Mouse (Mus musculus) neural tube, embryonic 11.5 days (tissue): ENCODE data around the gene Dpm3. TPM values are rescaled to one million over a fixed set of nuclear protein-coding genes. Genes with fewer than 3 reads are reported as not detected.

Experiments
- ATAC-seq: fragments of 200-750 bp; cut with Nextera tagmentation; 2 replicates; pipeline ENCODE4 v1.8.0; 2017; ENCODE audit warnings: moderate number of reproducible peaks, mild to moderate bottlenecking, moderate TSS enrichment, moderate library complexity; ENCODE audit not compliant: insufficient read depth, low FRiP score, low TSS enrichment
- DNase-seq: peaks from one replicate; pipeline ENCODE4 v3.0.0-alpha.2; 2015; ENCODE audit warnings: low spot score
- H3K27ac ChIP-seq: fragments of 300-500 bp; sonication (generic); 2 replicates; pipeline ENCODE4 v1.5.1; 2014; ENCODE audit warnings: low read depth, mild to moderate bottlenecking, low read length
- H3K27me3 ChIP-seq: fragments of 300-500 bp; sonication (generic); 2 replicates; pipeline ENCODE4 v1.6.1; 2014; ENCODE audit warnings: mild to moderate bottlenecking, low read length, mixed read lengths; ENCODE audit not compliant: control insufficient read depth, insufficient read depth
- H3K36me3 ChIP-seq: fragments of 300-500 bp; sonication (generic); 2 replicates; pipeline ENCODE4 v1.6.1; 2014; ENCODE audit warnings: mild to moderate bottlenecking, low read length, moderate library complexity, mixed read lengths; ENCODE audit not compliant: control insufficient read depth, insufficient read depth
- H3K4me1 ChIP-seq: fragments of 300-500 bp; sonication (generic); 2 replicates; pipeline ENCODE4 v1.6.1; 2014; ENCODE audit warnings: low read length, mixed read lengths; ENCODE audit not compliant: control insufficient read depth, insufficient read depth
- H3K4me2 ChIP-seq: fragments of 300-500 bp; sonication (generic); 2 replicates; pipeline ENCODE4 v1.6.1; 2014; ENCODE audit warnings: low read depth, mild to moderate bottlenecking, moderate library complexity
- H3K4me3 ChIP-seq: fragments of 300-500 bp; sonication (generic); 2 replicates; pipeline ENCODE4 v1.5.1; 2014; ENCODE audit warnings: low read depth, low read length
- H3K9ac ChIP-seq: fragments of 300-500 bp; sonication (generic); 2 replicates; pipeline ENCODE4 v1.6.1; 2014; ENCODE audit warnings: mild to moderate bottlenecking, low read length
- H3K9me3 ChIP-seq: fragments of 300-500 bp; sonication (generic); 2 replicates; pipeline ENCODE4 v1.6.1; 2016; ENCODE audit warnings: low read length; ENCODE audit not compliant: control insufficient read depth
- WGBS: fragments of 180-500 bp; shearing (Covaris S2); extraction: QIAGEN DNeasy Blood & Tissue Kit; methylation state at CpG from one replicate; pipeline ENCODE4 v1.1.7; 2014; 5-methylcytosine and 5-hydroxymethylcytosine counted together
- polyA plus RNA-seq: library from polyadenylated mRNA; unstranded; fragments of >200 nt; fragmentation: Nextera tagmentation; extraction: Ambion mirVana; gene quantifications from 2 replicates; pipeline ENCODE4 v1.2.1, GENCODE M21; 2014

Dpm3 gene
- polyA plus RNA-seq, 1 experiment from 2014 or later = 86.1 TPM

DNA sequence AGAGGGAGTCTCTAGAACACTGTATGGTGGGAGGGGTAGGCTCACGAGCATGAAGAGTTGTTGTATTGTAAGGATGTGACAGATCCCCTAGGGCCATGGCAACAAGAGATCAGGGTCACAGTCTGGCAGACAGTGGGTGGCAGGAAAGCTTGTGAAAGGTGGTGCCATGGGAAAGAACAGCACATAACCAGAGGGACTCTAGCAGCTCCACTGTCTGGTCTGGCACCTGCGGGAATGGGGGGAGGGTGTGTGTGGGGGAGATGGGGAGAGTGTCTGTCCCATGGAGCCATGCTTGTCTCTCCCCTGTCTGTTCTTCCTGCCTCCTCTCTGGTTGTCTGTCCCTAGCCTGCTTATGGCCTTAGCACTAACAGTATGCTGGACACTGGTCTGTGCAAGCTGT, 26.4 kb downstream of the Dpm3 start:
- no peak overlapping the region for H3K9ac ChIP-seq
- H3K9me3 ChIP-seq = no peaks in the 10 kb centered on the region
- 52% methylated on average over 2 of the region's 2 CpGs for WGBS
- H3K27ac ChIP-seq = no peak overlapping the region
- peaks cover under 1% of the 10 kb centered on the region for H3K4me1 ChIP-seq
- H3K27me3 ChIP-seq = peaks cover 3% of the 10 kb centered on the region
- no peak overlapping the region for H3K4me3 ChIP-seq
- H3K4me2 ChIP-seq = no peak overlapping the region
- DNase-seq = no peak
- no peaks in the 10 kb centered on the region for H3K36me3 ChIP-seq
- ATAC-seq = no peak

- Histone ChIP-seq H3K9me3 (no peaks in the 10 kb centered on the region), H3K4me3 (no peak overlapping the region), H3K9ac (no peak overlapping the region), H3K4me1 (no peaks in the 10 kb centered on the region; the same call in 1 of the 2 replicates), H3K27me3 (no peaks in the 10 kb centered on the region), H3K36me3 (no peaks in the 10 kb centered on the region), H3K27ac (no peak overlapping the region), H3K4me2 (no peak overlapping the region)
- ATAC-seq (no peak), DNase-seq (no peak)
- WGBS = 61% methylated on average over 5 of the region's 5 CpGs
These were observed 28.1 kb downstream of the Dpm3 start for GRCm38 (mm10) chr3:89287286-89287685.

- ATAC-seq = no peak
- no peak for DNase-seq
- H3K27me3 ChIP-seq = no peaks in the 10 kb centered on the region
- H3K9ac ChIP-seq = no peak overlapping the region
- H3K4me3 ChIP-seq = no peak overlapping the region
- no peaks in the 10 kb centered on the region; the same call in 1 of the 2 replicates for H3K4me1 ChIP-seq
- H3K27ac ChIP-seq = no peak overlapping the region
- 52% methylated on average over 7 of the region's 7 CpGs for WGBS
- H3K4me2 ChIP-seq = no peak overlapping the region
- H3K36me3 ChIP-seq = no peaks in the 10 kb centered on the region
- no peaks in the 10 kb centered on the region for H3K9me3 ChIP-seq
These were observed 29.4 kb downstream of the Dpm3 start for GRCm38 (mm10) chr3:89288503-89288928.

- Histone ChIP-seq H3K27me3 (no peaks in the 10 kb centered on the region), H3K4me3 (no peak overlapping the region), H3K27ac (no peak overlapping the region), H3K9ac (no peak overlapping the region), H3K9me3 (no peaks in the 10 kb centered on the region), H3K4me1 (no peaks in the 10 kb centered on the region), H3K36me3 (no peaks in the 10 kb centered on the region), H3K4me2 (no peak overlapping the region)
- ATAC-seq (no peak), DNase-seq (no peak)
- 84% methylated on average over 10 of the region's 10 CpGs for WGBS
These were observed 32.7 kb downstream of the Dpm3 start for GRCm38 (mm10) chr3:89291874-89292273.

DNA sequence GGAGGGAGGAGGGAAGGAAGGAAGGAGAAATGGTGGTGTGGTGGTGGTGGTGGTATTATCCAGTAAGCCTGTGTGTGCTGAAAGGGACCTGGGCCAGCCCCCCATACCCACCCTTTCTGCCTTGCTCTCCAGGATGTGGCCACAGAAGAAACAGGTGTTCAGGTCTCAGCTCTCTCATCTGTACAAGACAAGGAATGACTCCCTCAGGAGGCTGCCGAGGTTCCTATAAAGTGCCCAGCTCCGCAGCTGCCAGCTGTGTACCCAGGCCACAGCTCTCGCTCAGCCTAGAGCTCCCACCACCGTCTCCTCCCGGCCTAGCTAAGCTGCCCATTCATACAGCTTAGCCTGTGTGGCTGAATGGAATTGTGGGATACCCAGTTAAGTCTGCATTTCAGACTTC, 33.1 kb downstream of the Dpm3 start:
- DNase-seq = no peak
- Histone ChIP-seq H3K4me1 (no peaks in the 10 kb centered on the region), H3K27me3 (no peaks in the 10 kb centered on the region), H3K9ac (no peak overlapping the region), H3K4me2 (no peak overlapping the region), H3K4me3 (no peak overlapping the region), H3K9me3 (no peaks in the 10 kb centered on the region), H3K36me3 (no peaks in the 10 kb centered on the region), H3K27ac (no peak overlapping the region)
- 79% methylated on average over 5 of the region's 5 CpGs for WGBS
- ATAC-seq = no peak

DNA sequence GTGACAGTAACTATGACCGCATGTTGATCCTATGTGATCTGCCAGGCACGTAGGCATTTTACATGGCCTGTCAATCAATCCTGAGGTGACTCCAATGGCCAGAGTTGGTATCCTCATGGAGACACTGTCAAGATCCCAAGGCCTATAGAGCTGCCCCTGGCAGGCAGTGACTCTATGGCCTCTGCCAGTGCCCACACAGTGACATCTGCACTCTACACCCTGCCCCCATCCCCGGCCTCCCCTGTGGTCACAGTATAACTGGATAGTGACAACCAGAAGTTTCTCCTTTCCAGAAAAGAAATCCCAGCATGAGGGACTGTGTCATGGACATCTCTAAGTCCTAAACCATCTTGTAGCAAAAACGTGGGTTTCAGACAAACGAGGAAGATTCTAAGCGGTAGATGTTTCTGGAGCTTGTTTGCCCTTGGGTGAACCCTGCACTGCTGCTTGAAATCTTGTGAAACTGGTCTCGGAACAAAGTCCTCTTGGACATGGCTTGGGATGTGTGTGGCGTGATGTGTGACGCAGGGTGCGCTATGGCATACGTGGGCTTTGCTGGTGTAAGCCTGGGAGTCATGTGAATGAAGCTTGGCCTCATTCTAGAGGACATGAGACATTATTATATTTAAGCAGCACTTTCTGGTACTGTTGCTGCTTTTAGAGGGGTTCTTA, 34.2 kb downstream of the Dpm3 start:
- no peak overlapping the region for H3K4me2 ChIP-seq
- no peaks in the 10 kb centered on the region for H3K9me3 ChIP-seq
- H3K27ac ChIP-seq = no peak overlapping the region
- H3K4me3 ChIP-seq = no peak overlapping the region
- ATAC-seq (no peak), DNase-seq (no peak)
- 88% methylated on average over 11 of the region's 11 CpGs for WGBS
- no peaks in the 10 kb centered on the region for H3K4me1 ChIP-seq
- no peaks in the 10 kb centered on the region for H3K36me3 ChIP-seq
- no peaks in the 10 kb centered on the region for H3K27me3 ChIP-seq
- no peak overlapping the region for H3K9ac ChIP-seq

DNA sequence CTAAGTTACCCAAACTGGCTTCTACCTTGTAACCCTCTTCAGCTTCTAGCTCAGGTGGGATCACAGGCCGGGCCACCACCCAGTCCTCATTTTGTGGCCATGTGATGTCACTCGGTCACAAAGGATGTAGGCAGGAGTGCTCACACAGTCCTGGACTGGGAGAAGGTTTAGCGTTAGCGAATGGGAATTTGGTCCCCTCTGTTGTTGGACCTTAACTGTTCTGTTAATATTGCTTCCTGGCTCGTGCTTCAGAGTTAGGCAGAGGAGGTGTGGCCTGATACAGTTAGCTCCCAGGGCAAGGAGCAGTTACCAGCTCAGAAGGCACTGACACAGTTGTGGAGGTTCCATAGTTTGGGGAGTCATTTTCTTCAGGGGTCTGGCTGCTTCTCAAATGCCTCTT, 35.0 kb downstream of the Dpm3 start:
- ATAC-seq (no peak), DNase-seq (no peak)
- Histone ChIP-seq H3K9me3 (no peaks in the 10 kb centered on the region), H3K4me3 (no peak overlapping the region), H3K9ac (no peak overlapping the region), H3K4me1 (no peaks in the 10 kb centered on the region), H3K4me2 (no peak overlapping the region), H3K27ac (no peak overlapping the region), H3K27me3 (no peaks in the 10 kb centered on the region), H3K36me3 (no peaks in the 10 kb centered on the region)
- WGBS = 77% methylated on average over 5 of the region's 5 CpGs

- DNase-seq (no peak), ATAC-seq (no peak)
- Histone ChIP-seq H3K9ac (no peak overlapping the region), H3K4me1 (no peaks in the 10 kb centered on the region), H3K9me3 (no peaks in the 10 kb centered on the region), H3K4me3 (no peak overlapping the region), H3K36me3 (no peaks in the 10 kb centered on the region), H3K4me2 (no peak overlapping the region), H3K27me3 (no peaks in the 10 kb centered on the region), H3K27ac (no peak overlapping the region)
- WGBS = 85% methylated on average over 8 of the region's 8 CpGs
These were observed 36.6 kb downstream of the Dpm3 start for GRCm38 (mm10) chr3:89295685-89296230.

DNA sequence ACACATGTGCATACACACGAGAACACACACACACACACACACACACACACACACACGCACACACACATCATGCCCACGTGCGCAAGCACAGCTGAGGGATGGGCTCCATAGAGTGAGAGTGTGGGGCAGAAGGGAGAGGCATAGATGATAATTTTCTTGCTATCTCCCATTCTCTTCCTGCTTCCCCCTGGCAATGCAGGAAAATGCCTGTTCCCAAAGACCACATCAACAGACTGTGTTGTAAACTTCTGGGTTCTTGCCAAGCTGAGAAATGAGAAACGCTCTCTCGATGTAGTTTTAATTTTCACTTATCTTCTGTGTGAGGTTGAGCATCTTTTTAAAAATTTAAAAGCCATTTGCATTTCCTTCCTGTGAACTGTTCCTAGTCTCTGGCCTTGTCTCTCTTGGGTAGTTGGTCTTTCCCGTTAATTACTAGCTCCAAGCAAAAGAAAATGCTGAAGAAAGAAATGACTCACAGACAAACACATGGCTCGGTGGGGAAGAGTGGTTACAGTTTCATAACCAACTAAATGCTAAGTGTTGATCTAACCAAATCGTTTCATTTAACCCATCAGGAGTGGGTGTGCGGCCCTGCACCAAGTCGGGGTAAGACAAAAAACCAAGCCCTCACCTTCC, 37.7 kb downstream of the Dpm3 start:
- ATAC-seq = no peak
- no peaks in the 10 kb centered on the region for H3K27me3 ChIP-seq
- H3K4me1 ChIP-seq = no peaks in the 10 kb centered on the region
- no peaks in the 10 kb centered on the region for H3K36me3 ChIP-seq
- H3K9ac ChIP-seq = no peak overlapping the region
- no peak overlapping the region for H3K27ac ChIP-seq
- WGBS = 91% methylated on average over 11 of the region's 11 CpGs
- H3K9me3 ChIP-seq = no peaks in the 10 kb centered on the region
- no peak overlapping the region for H3K4me2 ChIP-seq
- no peak for DNase-seq
- no peak overlapping the region for H3K4me3 ChIP-seq
